Mouse (Mus musculus): ENCODE data around the gene 5031439G07Rik.

- no peak for TF ChIP-seq CTCF (IDR thresholded peaks at IDR 0.05; ENCODE audit: low read depth)
- no peak for TF ChIP-seq EP300 (IDR thresholded peaks at IDR 0.05; ENCODE audit: low read depth)
Measured at GRCm38 (mm10) chr15:84994498-84994897, 6.1 kb upstream of the 5031439G07Rik start.

Measured in liver, postnatal 0 days (tissue).